In the genomic region with DNA sequence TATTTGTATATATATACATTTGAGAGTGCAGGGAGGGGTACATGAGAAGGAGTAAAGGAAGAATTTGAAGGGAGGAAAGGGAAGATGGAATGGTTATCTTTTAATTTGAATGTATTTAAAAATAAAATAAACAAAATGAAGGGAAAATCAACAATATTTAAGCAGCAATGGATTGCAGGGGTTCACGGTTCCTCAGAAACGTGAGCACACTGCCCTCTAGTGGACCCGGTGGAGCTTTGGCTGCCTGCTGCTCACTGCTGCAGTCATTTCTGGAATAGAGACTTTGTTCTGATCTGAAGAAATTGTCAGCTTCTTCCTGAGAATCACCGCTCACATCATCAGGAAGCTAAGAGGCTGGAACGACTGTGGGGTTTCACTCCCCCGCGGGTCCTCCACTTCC, we compare ENCODE assay signal across 9 mouse cellular contexts. TPM values are rescaled to one million over a fixed set of nuclear protein-coding genes. Genes with fewer than 3 reads are reported as not detected.
DNase-seq lines count a peak whose midpoint lies in the region; TF ChIP-seq lines count a peak whose summit lies in the region.
"Had no signal": no experiment of that assay in that cellular context is flagged by ENCODE, and none has a peak within 500 bp of the region (broad histone marks: within the 10 kb centered on the region; RNA-seq: fewer than 3 reads in every experiment).

No protein-coding gene starts in this region.

- H3K36me3 ChIP-seq in heart, adult 2 months (ENCODE audit: control insufficient read depth, insufficient read depth, low read length), result no peaks in the 10 kb centered on the region
- no peaks in the 10 kb centered on the region for H3K36me3 ChIP-seq in testis, adult 2 months (ENCODE audit: control insufficient read depth, insufficient read depth, low read length)

- intact Hi-C loops in heart, adult 2 months (cut with DNase I), result no loop called here

- H3K27me3 ChIP-seq in heart, adult 2 months (ENCODE audit: control insufficient read depth, insufficient read depth, low read length), result no peaks in the 10 kb centered on the region
- no peaks in the 10 kb centered on the region for H3K27me3 ChIP-seq in testis, adult 2 months (ENCODE audit: control insufficient read depth, insufficient read depth, low read length)

- no peak for TF ChIP-seq POLR2A in heart, adult 2 months (IDR thresholded peaks at IDR 0.05; ENCODE audit: insufficient read depth, low read depth, low read length)
- no peak for TF ChIP-seq POLR2A in testis, adult 2 months (IDR thresholded peaks at IDR 0.05; ENCODE audit: control insufficient read depth, low read depth, low read length)

- no peak for DNase-seq in heart, adult 2 months
- no peak for DNase-seq in heart, adult 9 months (ENCODE audit: low spot score in 2 of 2)
- DNase-seq in testis, postnatal 14 days (ENCODE audit: low spot score), result no peak
- DNase-seq in embryo, embryonic 10 days (ENCODE audit: low spot score), result peak; percentile 75
- DNase-seq in lung, postnatal 10 days, result peak; percentile 36
- DNase-seq in thymus, postnatal 10 days (ENCODE audit: low spot score in 2 of 2), result peak; percentile 12 to 70
- DNase-seq in frontal cortex, adult 2 months (ENCODE audit: extremely low spot score in 1 of 2, low spot score in 1 of 2), result no peak

- WGBS in heart, adult 2 months, result 22% methylated on average over 7 of the region's 7 CpGs

- no peak overlapping the region for H3K4me3 ChIP-seq in heart, adult 2 months
- no peak overlapping the region for H3K4me3 ChIP-seq in testis, adult 2 months (ENCODE audit: control insufficient read depth, low read depth, low read length)

- TF ChIP-seq EP300 in heart, adult 2 months (IDR thresholded peaks at IDR 0.05; ENCODE audit: insufficient read depth, low read depth, low read length), result no peak

- H3K79me2 ChIP-seq in heart, adult 2 months (replicated peaks; ENCODE audit: control insufficient read depth, insufficient read depth, low read length), result no peaks in the 10 kb centered on the region

- H3K27ac ChIP-seq in heart, adult 2 months, result no peak overlapping the region
- no peak overlapping the region for H3K27ac ChIP-seq in testis, adult 2 months (ENCODE audit: control insufficient read depth, insufficient read depth, low read depth, low read length)

- no peaks in the 10 kb centered on the region for H3K4me1 ChIP-seq in heart, adult 2 months (ENCODE audit: control insufficient read depth, insufficient read depth, low read length)
- no peaks in the 10 kb centered on the region for H3K4me1 ChIP-seq in testis, adult 2 months (ENCODE audit: control insufficient read depth, insufficient read depth, low read length)

- peak; percentile 67 for TF ChIP-seq CTCF in heart, adult 2 months (IDR thresholded peaks at IDR 0.05)
- peak; percentile 67; the same call in 1 of the 2 replicates for TF ChIP-seq CTCF in testis, adult 2 months (IDR thresholded peaks at IDR 0.05; ENCODE audit: control insufficient read depth, insufficient read depth, insufficient replicate concordance, low read depth, low read length)

- H3K9ac ChIP-seq in heart, adult 2 months (ENCODE audit: low read depth, low read length), result no peak overlapping the region

RNA-seq across cellular contexts. Expression of a gene that starts 28.5 kb away (rescaled TPM):
- total RNA-seq in heart, adult 2 months (2021), result 100 to 1,000 TPM; 116 to 122 TPM
- polyA plus RNA-seq in heart, adult 2 months (2012; rRNA removed), result 22.4 and 49.2 TPM in 2 replicates
- 0.63 and 0.80 TPM in 2 replicates for polyA plus RNA-seq in testis, adult 2 months (2012; rRNA removed)
- 0.02 and 0.08 TPM in 2 replicates for polyA plus RNA-seq in frontal cortex, adult 2 months (2012; rRNA removed)
- polyA plus RNA-seq: large intestine, adult 2 months had no signal

Comparison
In these comparisons a context has a peak if more than half of its experiments do, and no peak if none do; other contexts are left out.
1. DNase-seq: peak in embryo, embryonic 10 days (single experiment), lung, postnatal 10 days (single experiment) and thymus, postnatal 10 days (2 of 2); none in heart, adult 2 months (0 of 2), heart, adult 9 months (0 of 2), testis, postnatal 14 days (single experiment) and frontal cortex, adult 2 months (0 of 2).
2. RNA of a gene that starts 28.5 kb away (polyA plus RNA-seq): 22.4 to 49.2 TPM in heart, adult 2 months; 0.63 to 0.80 TPM in testis, adult 2 months and 0.02 to 0.08 TPM in frontal cortex, adult 2 months; every median in the first group is over 10 times any median in the second.